Mouse (Mus musculus): ENCODE data around the gene Gramd1c.

Gene Gramd1c

DNA sequence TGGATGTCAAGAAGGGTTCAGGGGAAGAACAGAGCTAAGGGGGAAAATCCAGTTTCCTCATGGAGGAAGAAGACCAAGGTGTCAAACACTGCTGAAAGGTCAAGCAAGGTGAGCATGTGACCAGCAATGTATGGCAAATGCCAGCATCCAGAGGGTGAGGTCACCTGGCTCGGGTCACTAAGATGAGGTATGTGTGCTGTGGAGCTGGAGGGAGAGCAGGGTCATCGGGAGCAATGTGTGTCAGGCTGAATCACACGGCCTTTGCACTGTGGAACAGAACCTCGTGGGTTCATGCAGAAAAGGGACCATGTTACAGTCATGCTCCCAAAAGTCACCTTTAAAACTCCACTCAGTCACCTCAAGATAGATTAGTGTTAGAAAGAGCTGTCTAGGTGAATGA is 45.4 kb downstream of the Gramd1c start:
- DNase-seq: no peak

GRCm38 (mm10) chr16:44016164-44016563 is 47.0 kb downstream of the Gramd1c start:
- DNase-seq: no peak

DNA sequence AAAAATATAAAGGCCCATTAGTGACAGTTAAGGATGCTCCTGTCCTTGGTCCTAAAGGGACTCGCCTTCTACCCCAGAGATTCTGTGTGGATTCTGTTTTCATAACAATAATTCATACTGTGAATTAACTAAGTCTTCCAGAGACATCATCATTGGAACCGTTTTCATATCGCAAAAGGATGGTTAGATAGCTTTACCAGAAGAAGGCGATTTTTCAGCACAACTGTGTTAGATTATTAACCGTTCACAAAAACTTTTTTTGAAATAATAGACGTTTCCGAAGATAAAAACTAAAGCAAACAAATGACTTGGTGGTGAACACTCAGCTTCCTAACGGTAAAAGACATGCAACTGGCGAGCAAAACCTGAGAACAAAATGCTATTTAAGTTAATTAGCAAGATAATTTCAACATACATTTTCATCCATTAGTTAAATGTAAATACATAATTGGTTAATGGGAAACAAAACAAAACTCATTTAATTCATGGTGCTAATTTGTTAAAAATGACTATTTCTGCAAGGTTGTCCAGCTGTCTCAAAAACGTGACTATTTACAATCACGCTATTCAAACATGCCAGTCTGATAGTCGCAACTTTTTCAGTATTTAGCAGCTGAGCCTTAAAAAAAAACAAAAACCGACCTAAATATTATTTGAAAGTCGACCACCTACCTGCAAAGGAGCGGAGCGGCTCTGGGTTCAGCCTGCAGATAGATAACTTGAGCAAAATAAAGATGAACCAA is 47.6 kb downstream of the Gramd1c start:
- no peak for DNase-seq

DNA sequence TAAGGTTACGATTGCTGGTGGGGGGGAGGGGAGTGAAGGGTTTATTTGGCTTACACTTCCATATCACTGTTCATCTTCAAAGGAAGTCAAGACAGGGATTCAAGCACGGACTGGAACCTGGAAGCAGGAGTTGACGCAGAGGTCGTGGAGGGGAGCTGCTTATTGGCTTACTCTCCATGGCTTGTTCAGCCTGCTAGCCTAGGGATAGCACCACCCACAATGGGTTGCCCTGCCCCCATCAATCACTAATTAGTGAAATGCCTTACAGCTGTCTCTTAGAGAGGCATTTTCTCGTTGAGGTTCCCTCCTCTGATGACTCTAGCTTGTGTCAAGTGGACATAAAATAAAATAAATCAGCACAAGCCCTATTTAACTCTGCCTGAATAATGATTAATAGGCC is 52.1 kb downstream of the Gramd1c start:
- no peak for DNase-seq

GRCm38 (mm10) chr16:44002086-44002485 is 61.1 kb downstream of the Gramd1c start:
- no peak for DNase-seq

GRCm38 (mm10) chr16:43999541-43999940 is 63.6 kb downstream of the Gramd1c start:
- DNase-seq: peak; percentile 9

DNA sequence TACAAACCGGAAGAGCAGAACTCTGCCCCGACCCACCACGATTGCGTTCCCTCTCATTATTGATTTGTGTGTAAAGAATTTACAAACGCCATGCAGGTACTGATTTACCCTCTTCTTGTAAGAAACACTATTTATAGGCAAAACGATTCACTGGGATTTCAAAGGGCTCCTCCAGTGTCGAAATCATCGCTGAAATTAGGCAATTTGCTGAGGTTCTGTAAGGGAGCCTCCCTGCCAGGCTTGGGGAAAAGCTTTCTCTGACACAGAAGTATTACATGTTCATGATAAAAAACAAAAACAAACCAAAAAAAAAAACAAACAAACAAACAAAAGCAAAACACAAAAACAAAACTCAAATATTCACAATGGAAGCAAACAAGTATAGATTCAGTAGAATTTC is 64.0 kb downstream of the Gramd1c start:
- DNase-seq: no peak

- no peak for DNase-seq
Observed at GRCm38 (mm10) chr16:43994623-43995022, 68.5 kb downstream of the Gramd1c start.

GRCm38 (mm10) chr16:43986299-43986698 is 76.8 kb downstream of the Gramd1c start:
- DNase-seq: no peak

GRCm38 (mm10) chr16:43980110-43980609 is 83.0 kb downstream of the Gramd1c start:
- DNase-seq: no peak

GRCm38 (mm10) chr16:43979328-43980109 is 83.6 kb downstream of the Gramd1c start, which contains the start of gene Zdhhc23:
TSS of gene Zdhhc23 (minus strand) at chr16:43979791.
- peak; percentile 17 for DNase-seq

- no peak for DNase-seq
Observed at GRCm38 (mm10) chr16:43979010-43979327, 84.2 kb downstream of the Gramd1c start.

DNA sequence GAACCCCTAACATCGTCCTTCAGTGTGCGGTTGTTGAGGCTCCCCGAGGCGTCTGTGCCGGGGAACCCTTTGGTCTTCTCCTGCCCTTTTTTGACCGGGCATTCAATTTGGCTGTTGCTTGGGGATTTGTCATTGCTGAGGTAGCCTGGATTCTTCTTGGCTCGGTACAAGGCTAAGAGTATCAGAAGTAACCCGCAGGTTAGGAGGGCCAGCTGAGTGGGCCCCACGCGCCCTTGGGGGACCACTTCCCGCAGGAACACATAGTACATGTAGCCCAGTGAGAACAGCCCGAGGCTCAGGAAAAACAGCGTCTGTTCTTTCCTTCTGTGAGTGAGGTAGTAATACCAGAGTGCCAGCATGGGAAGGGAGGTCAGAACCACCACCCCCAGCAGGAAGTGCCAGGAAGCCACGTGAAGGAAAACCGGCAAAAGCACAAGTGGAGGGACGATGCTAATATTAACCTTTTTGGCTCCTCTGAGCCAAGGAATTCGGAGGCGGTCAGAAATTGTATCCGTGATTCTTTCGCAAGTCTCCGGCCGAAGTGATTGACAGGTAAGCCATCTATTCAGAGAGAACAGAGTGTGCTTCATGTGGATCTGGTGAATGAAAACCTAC is 89.4 kb downstream of the Gramd1c start:
- DNase-seq: no peak

- DNase-seq: no peak
Observed at GRCm38 (mm10) chr16:43973147-43973546, 90.0 kb downstream of the Gramd1c start.

GRCm38 (mm10) chr16:43972391-43972790 is 90.8 kb downstream of the Gramd1c start:
- DNase-seq: no peak

GRCm38 (mm10) chr16:43971741-43972140 is 91.4 kb downstream of the Gramd1c start:
- no peak for DNase-seq

DNA sequence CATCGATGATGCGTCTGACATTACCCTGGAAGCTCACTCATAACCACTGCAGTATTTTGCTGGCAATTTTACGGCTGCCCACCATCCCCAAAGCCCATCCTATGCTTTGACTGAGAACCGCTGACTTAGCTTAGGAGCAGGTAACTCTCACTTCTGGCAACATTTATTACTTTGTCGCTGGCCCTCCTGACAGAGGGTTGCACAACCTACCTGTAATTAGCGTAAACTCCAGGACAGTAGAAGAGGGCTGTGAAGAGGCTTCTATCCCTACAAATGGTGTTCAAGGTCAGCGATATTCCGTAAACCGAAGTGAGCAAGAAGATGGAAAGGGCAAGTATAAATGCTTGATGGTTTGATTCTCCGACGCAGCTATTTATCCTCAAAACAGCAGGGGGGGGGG is 92.0 kb downstream of the Gramd1c start:
- no peak for DNase-seq

- DNase-seq: no peak
Observed at GRCm38 (mm10) chr16:43970426-43970825, 92.7 kb downstream of the Gramd1c start.

- DNase-seq: no peak
Observed at GRCm38 (mm10) chr16:43965781-43966389, 97.3 kb downstream of the Gramd1c start.

DNA sequence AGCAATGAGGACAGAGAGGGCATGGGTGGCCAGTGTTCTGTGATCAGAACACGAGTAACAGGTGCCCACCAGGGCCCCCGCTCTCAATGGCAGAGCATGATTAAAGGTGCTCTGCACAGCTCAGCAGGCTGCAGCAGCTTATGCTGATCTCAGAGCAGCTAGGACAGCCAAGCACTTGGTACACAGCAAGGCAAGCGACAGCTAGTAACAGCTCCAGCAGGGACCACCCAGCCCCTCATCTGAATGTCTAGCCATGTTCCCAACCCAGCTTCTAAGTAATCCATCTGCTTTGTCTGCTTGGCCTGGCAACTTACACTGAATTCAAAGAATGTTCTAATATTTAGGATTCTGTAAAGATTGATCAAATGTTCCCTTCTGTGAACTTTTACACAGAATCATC is 99.4 kb downstream of the Gramd1c start:
- DNase-seq: no peak

DNA sequence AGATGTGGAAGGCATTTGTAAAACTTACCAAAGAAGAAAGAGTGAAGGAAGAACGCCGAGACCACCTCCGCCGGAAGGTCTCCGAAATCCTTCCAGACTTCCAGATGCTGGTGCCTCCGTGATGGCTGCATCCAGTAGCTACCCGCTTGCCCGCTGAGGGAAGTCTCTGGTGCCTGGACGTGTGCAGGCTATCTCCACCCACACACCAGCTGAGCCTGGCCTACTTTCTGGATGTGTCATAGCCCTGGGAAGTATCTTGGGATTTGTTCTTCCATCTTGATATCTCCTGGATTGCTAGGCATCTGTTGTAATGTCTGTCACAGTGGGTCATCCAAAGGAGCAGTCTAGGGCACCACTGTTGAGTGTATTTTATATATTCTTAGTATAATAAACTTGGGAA is 99.9 kb downstream of the Gramd1c start:
- no peak for DNase-seq

DNA sequence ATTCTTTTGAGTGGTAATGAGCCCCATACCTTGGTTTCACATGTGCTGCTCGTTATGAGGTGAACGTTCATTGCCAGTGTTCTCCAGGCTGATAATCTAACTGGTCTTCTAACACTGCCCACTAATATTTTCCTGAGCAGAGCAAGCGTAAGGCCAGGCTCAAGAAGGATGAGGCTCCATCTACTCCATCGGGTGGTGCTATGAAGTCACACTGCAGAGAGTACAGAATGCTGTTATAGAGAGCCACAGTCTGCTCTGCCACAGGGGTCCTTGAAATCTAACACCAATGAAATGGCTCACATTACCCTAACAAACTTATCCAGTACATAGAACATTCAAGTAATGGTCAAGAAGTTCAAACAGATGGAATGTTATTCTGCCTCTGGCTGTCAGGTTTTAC is 105.1 kb downstream of the Gramd1c start:
- DNase-seq: no peak

DNA sequence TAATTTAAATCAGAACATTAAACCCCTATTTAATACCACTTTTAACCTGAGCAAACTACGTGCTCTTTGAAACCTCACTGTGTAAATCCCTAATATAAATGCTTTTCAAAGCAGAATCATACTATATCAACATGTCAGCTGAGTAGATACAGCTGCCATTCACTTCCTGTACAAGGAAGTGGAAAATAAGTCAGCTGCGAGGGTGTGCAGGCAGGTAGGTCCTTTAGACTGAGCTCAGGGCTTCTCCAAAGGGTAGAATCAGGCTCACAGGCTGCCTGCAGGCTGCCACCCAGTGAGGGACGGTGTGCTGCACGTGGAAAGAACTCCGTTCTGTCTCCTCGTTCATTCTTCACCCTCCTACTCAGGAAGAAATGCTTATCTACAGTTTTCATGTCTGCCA is 108.2 kb downstream of the Gramd1c start:
- no peak for DNase-seq
